In the genomic region with DNA sequence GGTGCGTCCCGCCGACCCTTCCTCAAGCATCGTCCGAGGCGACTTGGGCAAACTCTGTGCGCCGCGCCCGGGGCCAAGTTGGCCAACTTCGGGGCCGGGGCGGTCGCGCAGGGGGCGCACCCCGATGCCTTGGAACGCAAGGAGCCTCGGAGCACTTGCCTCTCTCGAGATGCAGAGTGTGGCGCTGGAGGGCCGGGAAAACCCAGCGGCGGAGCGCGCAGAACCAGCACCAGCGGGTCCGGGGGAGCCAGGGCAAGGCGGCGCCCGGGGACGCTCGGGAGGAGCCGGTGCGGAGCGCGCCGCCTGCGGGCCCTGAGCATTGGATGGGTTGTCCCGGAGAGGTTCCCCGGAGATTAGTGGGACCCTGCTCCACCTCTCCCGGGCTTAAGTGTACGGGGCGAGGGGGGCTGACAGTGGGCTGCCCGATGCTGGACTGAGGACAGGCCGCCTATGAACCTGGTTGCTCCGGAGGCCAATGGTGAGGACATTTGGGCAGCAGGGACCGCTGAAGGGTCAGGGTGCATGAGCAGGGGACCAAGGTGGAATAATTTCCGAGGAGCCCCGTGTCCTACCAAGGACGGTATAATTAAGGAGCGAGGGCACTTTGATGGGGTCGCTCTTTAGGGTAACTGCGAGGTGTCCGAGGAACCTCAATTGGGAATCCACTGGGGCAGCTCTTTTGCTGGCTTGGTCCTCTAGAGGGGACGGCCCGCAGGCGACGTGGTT, we compare ENCODE assay signal across 7 mouse cellular contexts. TPM values are rescaled to one million over a fixed set of nuclear protein-coding genes. Genes with fewer than 3 reads are reported as not detected.
DNase-seq lines count a peak whose midpoint lies in the region; ATAC-seq and TF ChIP-seq lines count a peak whose summit lies in the region.

No protein-coding gene starts in this region.

- under 1% methylated on average over 59 of the region's 59 CpGs for WGBS in embryonic facial prominence, embryonic 15.5 days
- WGBS in heart, postnatal 0 days: under 1% methylated on average over 59 of the region's 59 CpGs
- WGBS in limb, embryonic 12.5 days: under 1% methylated on average over 59 of the region's 59 CpGs
- under 1% methylated on average over 58 of the region's 59 CpGs for WGBS in midbrain, postnatal 0 days

- no peaks in the 10 kb centered on the region for H3K9me3 ChIP-seq in ES-Bruce4 (replicated peaks; ENCODE audit: control insufficient read depth, insufficient read depth, low read length, poor library complexity, severe bottlenecking)
- H3K9me3 ChIP-seq in embryonic facial prominence, embryonic 15.5 days (replicated peaks): no peaks in the 10 kb centered on the region
- no peaks in the 10 kb centered on the region for H3K9me3 ChIP-seq in heart, postnatal 0 days (replicated peaks; ENCODE audit: control insufficient read depth, low read length)
- no peaks in the 10 kb centered on the region for H3K9me3 ChIP-seq in limb, embryonic 12.5 days
- H3K9me3 ChIP-seq in midbrain, postnatal 0 days (ENCODE audit: low read length): no peaks in the 10 kb centered on the region

- TF ChIP-seq CTCF in ES-Bruce4 (IDR thresholded peaks at IDR 0.05; ENCODE audit: low read depth, low read length): no peak
- no peak; the same call in 1 of the 2 replicates for TF ChIP-seq CTCF in heart, postnatal 0 days (IDR thresholded peaks at IDR 0.05; ENCODE audit: low read depth)
- TF ChIP-seq CTCF in midbrain, postnatal 0 days (IDR thresholded peaks at IDR 0.05): peak; percentile 37

- no peaks in the 10 kb centered on the region for H3K4me1 ChIP-seq in ES-Bruce4 (ENCODE audit: control insufficient read depth, insufficient read depth, low read length)
- peaks cover 32% of the 10 kb centered on the region for H3K4me1 ChIP-seq in embryonic facial prominence, embryonic 15.5 days
- H3K4me1 ChIP-seq in heart, postnatal 0 days (ENCODE audit: control insufficient read depth, insufficient read depth): no peaks in the 10 kb centered on the region; the same call in 1 of the 2 replicates
- H3K4me1 ChIP-seq in limb, embryonic 12.5 days (replicated peaks): peaks cover 21% of the 10 kb centered on the region
- H3K4me1 ChIP-seq in midbrain, postnatal 0 days (ENCODE audit: insufficient read depth, low read length): peaks cover 9% of the 10 kb centered on the region; the same call in 1 of the 2 replicates

- H3K27ac ChIP-seq in ES-Bruce4 (ENCODE audit: insufficient read depth, low read length): no peak overlapping the region
- peak overlapping the region; percentile 70 for H3K27ac ChIP-seq in embryonic facial prominence, embryonic 15.5 days (replicated peaks)
- peak overlapping the region; percentile 43; the same call in 1 of the 2 replicates for H3K27ac ChIP-seq in heart, postnatal 0 days (ENCODE audit: low read depth)
- H3K27ac ChIP-seq in limb, embryonic 12.5 days: no peak overlapping the region
- no peak overlapping the region for H3K27ac ChIP-seq in midbrain, postnatal 0 days (ENCODE audit: low read depth, low read length)

- H3K4me3 ChIP-seq in ES-Bruce4 (ENCODE audit: low read depth, low read length): peak overlapping the region; percentile 78
- H3K4me3 ChIP-seq in embryonic facial prominence, embryonic 15.5 days (replicated peaks): peak overlapping the region; percentile 62
- peak overlapping the region; percentile 64 for H3K4me3 ChIP-seq in heart, postnatal 0 days (ENCODE audit: low read depth, low read length)
- peak overlapping the region; percentile 70 for H3K4me3 ChIP-seq in limb, embryonic 12.5 days (replicated peaks)
- H3K4me3 ChIP-seq in midbrain, postnatal 0 days (ENCODE audit: low read depth, low read length): peak overlapping the region; percentile 64

- peak; percentile 60 for DNase-seq in 3134 (ENCODE audit: extremely low read depth, insufficient read length, low spot score)
- DNase-seq in heart, postnatal 0 days (ENCODE audit: low spot score): no peak
- no peak for DNase-seq in midbrain, postnatal 0 days (ENCODE audit: low spot score)
- peak; percentile 30 for DNase-seq in yolk sac, embryonic 10.5 days (ENCODE audit: low spot score)

- peaks cover 15% of the 10 kb centered on the region for H3K27me3 ChIP-seq in ES-Bruce4 (ENCODE audit: control insufficient read depth, insufficient read depth, low read length, poor library complexity, severe bottlenecking)
- H3K27me3 ChIP-seq in embryonic facial prominence, embryonic 15.5 days: peaks cover 49% of the 10 kb centered on the region
- peaks cover 72% of the 10 kb centered on the region for H3K27me3 ChIP-seq in heart, postnatal 0 days (ENCODE audit: control insufficient read depth, insufficient read depth, low read length)
- peaks cover 84% of the 10 kb centered on the region for H3K27me3 ChIP-seq in limb, embryonic 12.5 days
- peaks cover 43% of the 10 kb centered on the region for H3K27me3 ChIP-seq in midbrain, postnatal 0 days (ENCODE audit: insufficient read depth, low read length)

- no peaks in the 10 kb centered on the region for H3K36me3 ChIP-seq in ES-Bruce4 (ENCODE audit: control insufficient read depth, insufficient read depth, low read length, poor library complexity, severe bottlenecking)
- H3K36me3 ChIP-seq in embryonic facial prominence, embryonic 15.5 days: no peaks in the 10 kb centered on the region
- H3K36me3 ChIP-seq in heart, postnatal 0 days (replicated peaks; ENCODE audit: control insufficient read depth, insufficient read depth, low read length): no peaks in the 10 kb centered on the region
- H3K36me3 ChIP-seq in limb, embryonic 12.5 days: no peaks in the 10 kb centered on the region
- H3K36me3 ChIP-seq in midbrain, postnatal 0 days (ENCODE audit: insufficient read depth, low read length): no peaks in the 10 kb centered on the region

- TF ChIP-seq EP300 in ES-Bruce4 (IDR thresholded peaks at IDR 0.05; ENCODE audit: insufficient read depth, low read depth, low read length): no peak
- TF ChIP-seq EP300 in heart, postnatal 0 days (IDR thresholded peaks at IDR 0.05; ENCODE audit: low read depth): no peak

- peak overlapping the region; percentile 85 for H3K4me2 ChIP-seq in embryonic facial prominence, embryonic 15.5 days (replicated peaks)
- H3K4me2 ChIP-seq in heart, postnatal 0 days (ENCODE audit: low read depth, low read length): peak overlapping the region; percentile 95
- H3K4me2 ChIP-seq in limb, embryonic 12.5 days: peak overlapping the region; percentile 86
- peak overlapping the region; percentile 99 for H3K4me2 ChIP-seq in midbrain, postnatal 0 days (ENCODE audit: low read depth, low read length, poor library complexity, severe bottlenecking)

- peak overlapping the region; percentile 80 for H3K9ac ChIP-seq in ES-Bruce4 (ENCODE audit: low read depth, poor library complexity, severe bottlenecking)
- H3K9ac ChIP-seq in embryonic facial prominence, embryonic 15.5 days: peak overlapping the region; percentile 69
- H3K9ac ChIP-seq in heart, postnatal 0 days (replicated peaks; ENCODE audit: low read depth, low read length): peak overlapping the region; percentile 59
- H3K9ac ChIP-seq in limb, embryonic 12.5 days (replicated peaks): peak overlapping the region; percentile 70
- H3K9ac ChIP-seq in midbrain, postnatal 0 days (replicated peaks; ENCODE audit: low read length, poor library complexity, severe bottlenecking): peak overlapping the region; percentile 61

- ATAC-seq in embryonic facial prominence, embryonic 15.5 days (ENCODE audit: insufficient number of reproducible peaks, low FRiP score, low TSS enrichment, low read depth): peak; percentile 30
- ATAC-seq in heart, postnatal 0 days (ENCODE audit: insufficient read depth, low read depth): peak; percentile 30; the same call in 1 of the 2 replicates
- ATAC-seq in limb, embryonic 12.5 days (ENCODE audit: insufficient number of reproducible peaks, insufficient read depth, low FRiP score, low TSS enrichment, low read depth): 0 out of 2 replicates have a peak, but pooled peaks have one; percentile 4
- ATAC-seq in midbrain, postnatal 0 days (ENCODE audit: low FRiP score): peak; percentile 38; the same call in 1 of the 2 replicates

- TF ChIP-seq POLR2A in ES-Bruce4 (IDR thresholded peaks at IDR 0.05; ENCODE audit: insufficient read depth, low read length): no peak

RNA-seq across cellular contexts. Expression of a gene that starts 0.6 kb away (rescaled TPM):
- 0.64 and 0.73 TPM in 2 replicates for polyA plus RNA-seq in ES-Bruce4 (2011; ENCODE audit: insufficient read depth, insufficient read length, low read depth, missing spikeins)
- polyA plus RNA-seq in embryonic facial prominence, embryonic 15.5 days (2015; fragmentation: Nextera tagmentation; extraction: Ambion mirVana): 24.6 and 26.6 TPM in 2 replicates
- 19.0 and 19.4 TPM in 2 replicates for total RNA-seq in heart, postnatal 0 days (2014; rRNA removed; ENCODE audit: low replicate concordance)
- polyA plus RNA-seq in heart, postnatal 0 days (2015; fragmentation: Nextera tagmentation; extraction: Ambion mirVana): 8.7 and 9.1 TPM in 2 replicates
- 2.8 and 3.0 TPM in 2 replicates for polyA plus RNA-seq in limb, embryonic 12.5 days (2016; fragmentation: Nextera tagmentation; extraction: Ambion mirVana)
- 12.7 and 17.9 TPM in 2 replicates for total RNA-seq in midbrain, postnatal 0 days (2014; rRNA removed)
- 4.5 and 4.9 TPM in 2 replicates for polyA plus RNA-seq in midbrain, postnatal 0 days (2015; fragmentation: Nextera tagmentation; extraction: Ambion mirVana)

Comparison
In these comparisons a context has a peak if more than half of its experiments do, and no peak if none do; other contexts are left out.
1. DNase-seq: peak in 3134 (single experiment) and yolk sac, embryonic 10.5 days (single experiment); none in heart, postnatal 0 days (single experiment) and midbrain, postnatal 0 days (single experiment).
2. H3K27ac ChIP-seq: peak in embryonic facial prominence, embryonic 15.5 days (single experiment) and heart, postnatal 0 days (single experiment); none in ES-Bruce4 (single experiment), limb, embryonic 12.5 days (single experiment) and midbrain, postnatal 0 days (single experiment).
3. Peak in every context shown above with its lines, with median percentiles within 50 percentile points of each other: H3K4me3 ChIP-seq, H3K9ac ChIP-seq, ATAC-seq and H3K4me2 ChIP-seq.